In the genomic region with DNA sequence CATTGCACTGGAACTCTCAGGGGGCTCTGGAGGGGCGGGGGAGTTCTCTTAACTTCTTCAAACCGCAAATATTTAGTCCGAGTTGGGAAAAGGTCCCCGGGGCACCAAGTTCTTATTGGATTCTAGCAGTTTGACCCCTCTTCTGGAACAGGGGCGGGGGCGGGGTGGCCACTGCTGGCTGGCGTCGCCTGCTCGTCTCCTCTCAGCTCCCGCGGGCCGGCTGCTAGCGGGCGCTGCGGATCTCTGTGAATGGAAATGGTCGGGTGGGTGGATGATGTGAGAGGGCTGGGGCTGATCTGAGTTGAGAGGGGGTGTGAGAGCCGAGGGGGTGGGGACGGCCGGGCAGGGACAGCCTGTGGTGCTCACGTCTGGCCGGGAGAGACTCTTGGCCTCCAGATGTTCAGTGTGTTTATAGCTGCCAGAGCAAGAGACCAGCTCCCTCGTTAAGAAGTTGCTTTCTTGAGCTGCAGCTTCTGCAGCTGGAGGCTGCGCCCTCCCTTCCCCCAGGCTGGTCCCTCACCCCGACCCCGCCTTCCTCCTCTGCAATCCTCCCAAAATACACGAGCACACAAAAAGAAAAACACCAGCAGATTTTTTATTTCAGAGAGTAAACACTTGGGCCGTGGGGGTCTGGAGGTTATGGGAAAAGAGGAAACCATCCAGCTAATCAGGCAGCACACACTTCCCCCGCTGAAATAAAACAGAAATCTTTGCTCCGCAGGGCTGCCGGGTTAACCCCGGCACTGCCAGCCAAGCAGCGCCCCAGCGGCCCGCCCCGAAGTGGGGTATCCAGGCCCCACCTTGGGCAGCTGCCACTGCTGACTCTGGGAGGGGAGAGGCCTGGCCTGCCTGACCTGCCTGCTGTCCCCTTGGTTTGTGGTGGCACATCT, we compare ENCODE assay signal across 7 mouse cellular contexts. TPM values are rescaled to one million over a fixed set of nuclear protein-coding genes. Genes with fewer than 3 reads are reported as not detected.
DNase-seq lines count a peak whose midpoint lies in the region; ATAC-seq and TF ChIP-seq lines count a peak whose summit lies in the region.

No protein-coding gene starts in this region.

- TF ChIP-seq POLR2A in heart, adult 2 months (IDR thresholded peaks at IDR 0.05; ENCODE audit: insufficient read depth, low read depth, low read length): peak; percentile 67
- TF ChIP-seq POLR2A in myocyte (IDR thresholded peaks at IDR 0.05; ENCODE audit: insufficient read length, low read depth): no peak

- peak; percentile 62 for ATAC-seq in intestine, postnatal 0 days
- ATAC-seq in liver, embryonic 13.5 days (ENCODE audit: low read depth): peak; percentile 61
- peak; percentile 90 for ATAC-seq in stomach, embryonic 16.5 days (ENCODE audit: insufficient read depth, low FRiP score)

- WGBS in heart, adult 2 months: 2% methylated on average over 35 of the region's 35 CpGs
- WGBS in intestine, postnatal 0 days: 1% methylated on average over 35 of the region's 35 CpGs
- WGBS in liver, embryonic 13.5 days (ENCODE audit: insufficient replicate concordance): under 1% methylated on average over 35 of the region's 35 CpGs
- WGBS in stomach, embryonic 16.5 days: 2% methylated on average over 35 of the region's 35 CpGs

- H3K27me3 ChIP-seq in heart, adult 2 months (ENCODE audit: control insufficient read depth, insufficient read depth, low read length): no peaks in the 10 kb centered on the region
- H3K27me3 ChIP-seq in intestine, postnatal 0 days (replicated peaks; ENCODE audit: control insufficient read depth, insufficient read depth, low read length): no peaks in the 10 kb centered on the region; the same call in 1 of the 2 replicates
- peaks cover 63% of the 10 kb centered on the region for H3K27me3 ChIP-seq in liver, embryonic 13.5 days
- H3K27me3 ChIP-seq in myocyte (ENCODE audit: control insufficient read depth, insufficient read depth, insufficient read length): no peaks in the 10 kb centered on the region
- no peaks in the 10 kb centered on the region for H3K27me3 ChIP-seq in stomach, embryonic 16.5 days (ENCODE audit: control insufficient read depth, insufficient read depth, low read length)

- peak overlapping the region; percentile 46 for H3K4me2 ChIP-seq in intestine, postnatal 0 days (replicated peaks; ENCODE audit: low read depth)
- H3K4me2 ChIP-seq in liver, embryonic 13.5 days: peak overlapping the region; percentile 58
- peak overlapping the region; percentile 73 for H3K4me2 ChIP-seq in myocyte (ENCODE audit: low read depth)
- peak overlapping the region; percentile 60 for H3K4me2 ChIP-seq in stomach, embryonic 16.5 days (ENCODE audit: low read depth, low read length)

- H3K9me3 ChIP-seq in intestine, postnatal 0 days (ENCODE audit: control insufficient read depth): no peaks in the 10 kb centered on the region
- no peaks in the 10 kb centered on the region for H3K9me3 ChIP-seq in liver, embryonic 13.5 days (replicated peaks)
- H3K9me3 ChIP-seq in stomach, embryonic 16.5 days (replicated peaks; ENCODE audit: control insufficient read depth, low read length): no peaks in the 10 kb centered on the region

- DNase-seq in ZHBTc4 (ENCODE audit: low read depth, low spot score): peak; percentile 37
- DNase-seq in embryo, embryonic 11 days: peak; percentile 87
- peak; percentile 84 to 90 for DNase-seq in heart, adult 2 months
- DNase-seq in liver, embryonic 13.5 days: peak; percentile 13

- peak overlapping the region; percentile 92 for H3K27ac ChIP-seq in heart, adult 2 months
- peak overlapping the region; percentile 50; the same call in 1 of the 2 replicates for H3K27ac ChIP-seq in intestine, postnatal 0 days (ENCODE audit: low read depth, low read length)
- peak overlapping the region; percentile 47; the same call in 1 of the 2 replicates for H3K27ac ChIP-seq in liver, embryonic 13.5 days
- H3K27ac ChIP-seq in stomach, embryonic 16.5 days (ENCODE audit: low read length): peak overlapping the region; percentile 85

- H3K9ac ChIP-seq in heart, adult 2 months (ENCODE audit: low read depth, low read length): peak overlapping the region; percentile 52
- no peak overlapping the region for H3K9ac ChIP-seq in intestine, postnatal 0 days (ENCODE audit: low read depth, low read length)
- no peak overlapping the region for H3K9ac ChIP-seq in liver, embryonic 13.5 days
- H3K9ac ChIP-seq in stomach, embryonic 16.5 days (ENCODE audit: low read length): peak overlapping the region; percentile 41

- peak overlapping the region; percentile 36 for H3K4me3 ChIP-seq in heart, adult 2 months
- H3K4me3 ChIP-seq in intestine, postnatal 0 days (ENCODE audit: low read depth, low read length): peak overlapping the region; percentile 20; the same call in 1 of the 2 replicates
- peak overlapping the region; percentile 28 for H3K4me3 ChIP-seq in liver, embryonic 13.5 days (replicated peaks)
- no peak overlapping the region for H3K4me3 ChIP-seq in myocyte
- H3K4me3 ChIP-seq in stomach, embryonic 16.5 days (replicated peaks; ENCODE audit: low read length): peak overlapping the region; percentile 33

- peaks cover 27% of the 10 kb centered on the region for H3K36me3 ChIP-seq in heart, adult 2 months (ENCODE audit: control insufficient read depth, insufficient read depth, low read length)
- no peaks in the 10 kb centered on the region for H3K36me3 ChIP-seq in intestine, postnatal 0 days (ENCODE audit: control insufficient read depth, insufficient read depth)
- no peaks in the 10 kb centered on the region for H3K36me3 ChIP-seq in liver, embryonic 13.5 days
- H3K36me3 ChIP-seq in myocyte (ENCODE audit: control insufficient read depth, insufficient read depth): no peaks in the 10 kb centered on the region
- no peaks in the 10 kb centered on the region for H3K36me3 ChIP-seq in stomach, embryonic 16.5 days (ENCODE audit: control insufficient read depth, insufficient read depth, low read length)

- intact Hi-C loops in heart, adult 2 months (cut with DNase I): loop anchor here (1.0 to 5.0 kb wide), 4 partner anchors 22 to 270 kb away; partner anchors contain the start of gene Ets1

- peaks cover 30% of the 10 kb centered on the region for H3K4me1 ChIP-seq in heart, adult 2 months (ENCODE audit: control insufficient read depth, insufficient read depth, low read length)
- H3K4me1 ChIP-seq in intestine, postnatal 0 days (replicated peaks; ENCODE audit: control insufficient read depth, insufficient read depth, low read length): peaks cover 4% of the 10 kb centered on the region; the same call in 1 of the 2 replicates
- peaks cover 13% of the 10 kb centered on the region; the same call in 1 of the 2 replicates for H3K4me1 ChIP-seq in liver, embryonic 13.5 days (replicated peaks)
- H3K4me1 ChIP-seq in stomach, embryonic 16.5 days (ENCODE audit: control insufficient read depth, insufficient read depth, low read length): peaks cover 48% of the 10 kb centered on the region

- H3K79me2 ChIP-seq in heart, adult 2 months (replicated peaks; ENCODE audit: control insufficient read depth, insufficient read depth, low read length): no peaks in the 10 kb centered on the region
- H3K79me2 ChIP-seq in myocyte (ENCODE audit: control insufficient read depth, insufficient read depth): no peaks in the 10 kb centered on the region

- peak; percentile 33; the same call in 1 of the 2 replicates for TF ChIP-seq CTCF in heart, adult 2 months (IDR thresholded peaks at IDR 0.05)
- TF ChIP-seq CTCF in intestine, postnatal 0 days (IDR thresholded peaks at IDR 0.05; ENCODE audit: low read depth): no peak

- no peak overlapping the region for H3ac ChIP-seq in myocyte (ENCODE audit: control insufficient read depth, insufficient read length)

- TF ChIP-seq EP300 in heart, adult 2 months (IDR thresholded peaks at IDR 0.05; ENCODE audit: insufficient read depth, low read depth, low read length): peak; percentile 75; the same call in 1 of the 2 replicates

TF ChIP-seq in myocyte, 11 proteins besides CTCF, POLR2A, EP300 and RAD21:
- TF ChIP-seq MYOG (IDR thresholded peaks at IDR 0.05; ENCODE audit: control insufficient read depth in 1 of 3, insufficient read depth in 1 of 3, insufficient read length in 2 of 3, low read depth in 2 of 3) (peak in 1 of 3 experiments; percentile 50), MAX (IDR thresholded peaks at IDR 0.05; ENCODE audit: low read depth) (no peak)
TF ChIP-seq in myocyte: peak in this region for 1.

RNA-seq across cellular contexts. Expression of gene Ets1, which starts 36.2 kb away (rescaled TPM):
- total RNA-seq in heart, adult 2 months (2021): 10 to 100 TPM; 40.7 to 48.7 TPM
- 22.6 and 39.6 TPM in 2 replicates for polyA plus RNA-seq in heart, adult 2 months (2012; rRNA removed)
- 13.3 and 13.6 TPM in 2 replicates for polyA plus RNA-seq in intestine, postnatal 0 days (2015; fragmentation: Nextera tagmentation; extraction: Ambion mirVana)
- polyA plus RNA-seq in liver, embryonic 13.5 days (2015; fragmentation: Nextera tagmentation; extraction: Ambion mirVana): 12.5 and 15.7 TPM in 2 replicates
- 5.4 TPM for polyA plus RNA-seq in myocyte (2012; fragmentation: generic; extraction: Trizol)
- polyA plus RNA-seq in stomach, embryonic 16.5 days (2015; fragmentation: Nextera tagmentation; extraction: Ambion mirVana): 36.0 and 43.7 TPM in 2 replicates

Comparison
In these comparisons a context has a peak if more than half of its experiments do, and no peak if none do; other contexts are left out.
1. DNase-seq: peak in every context shown above with its lines; median percentile 87 in embryo, embryonic 11 days; 87 in heart, adult 2 months; 37 in ZHBTc4; 13 in liver, embryonic 13.5 days.
2. H3K9ac ChIP-seq: peak in heart, adult 2 months (single experiment) and stomach, embryonic 16.5 days (single experiment); none in intestine, postnatal 0 days (single experiment) and liver, embryonic 13.5 days (single experiment).
3. Peak in every context shown above with its lines, with median percentiles within 50 percentile points of each other: H3K27ac ChIP-seq, ATAC-seq and H3K4me2 ChIP-seq.